Mouse (Mus musculus) embryonic fibroblast, embryonic 13.5 days (primary cell): ENCODE results near the gene Gtf2a2.

ENCODE experiments used
- CTCF ChIP-seq: IDR thresholded peaks from 2 replicates; pipeline ENCODE4 v1.5.1; 2011; ENCODE audit warnings: mild to moderate bottlenecking, control low read depth, low read length, moderate library complexity, borderline replicate concordance; ENCODE audit not compliant: insufficient read depth
- POLR2A ChIP-seq: IDR thresholded peaks from 2 replicates; pipeline ENCODE4 v1.6.1; 2011; ENCODE audit warnings: low read depth, mild to moderate bottlenecking, control low read depth, low read length, moderate library complexity

- TF ChIP-seq CTCF, result no peak
- no peak for TF ChIP-seq POLR2A
These were observed 22.4 kb downstream of the Gtf2a2 start for GRCm38 (mm10) chr9:70034702-70035101.
